ENCODE assay signal across 8 mouse cellular contexts in the genomic region with DNA sequence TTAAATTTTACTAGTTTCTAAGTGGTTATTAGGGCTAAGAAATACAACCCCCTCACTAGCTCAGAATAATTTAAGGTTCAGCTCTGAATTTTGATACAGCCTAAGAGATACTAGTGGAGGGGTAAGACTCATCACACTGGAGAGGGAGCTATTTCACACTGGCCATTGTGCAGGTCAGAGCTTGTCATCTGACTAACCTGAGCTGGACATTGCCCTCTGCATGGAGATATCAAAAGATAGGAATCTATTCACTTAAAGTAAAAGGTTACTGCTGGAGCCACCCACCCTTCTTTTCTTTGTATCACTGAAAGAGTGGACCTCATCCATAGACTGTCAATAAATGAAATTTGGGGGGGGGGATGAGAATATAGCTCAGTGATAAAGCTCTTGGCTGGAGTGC. TPM values are rescaled to one million over a fixed set of nuclear protein-coding genes. Genes with fewer than 3 reads are reported as not detected.
DNase-seq lines count a peak whose midpoint lies in the region; ATAC-seq and TF ChIP-seq lines count a peak whose summit lies in the region.

No protein-coding gene starts in this region.

- no peak for ATAC-seq in erythroblast, adult 5-6 weeks (replicated peaks; ENCODE audit: low FRiP score, poor library complexity, severe bottlenecking)
- no peak for ATAC-seq in forebrain, postnatal 0 days
- ATAC-seq in liver, embryonic 15.5 days (ENCODE audit: insufficient read depth), result no peak

- H3K4me1 ChIP-seq in erythroblast, embryonic 14.5 days (ENCODE audit: control insufficient read depth), result peaks cover 17% of the 10 kb centered on the region
- peaks cover 8% of the 10 kb centered on the region for H3K4me1 ChIP-seq in forebrain, postnatal 0 days (ENCODE audit: insufficient read depth)
- peaks cover 23% of the 10 kb centered on the region for H3K4me1 ChIP-seq in liver, embryonic 15.5 days (replicated peaks)

- DNase-seq in 416B (ENCODE audit: low read depth), result peak; percentile 19
- no peak for DNase-seq in forebrain, postnatal 0 days
- DNase-seq in right cerebral cortex, adult 2 months (ENCODE audit: low spot score in 2 of 2), result no peak
- no peak for DNase-seq in urinary bladder, postnatal 14 days (ENCODE audit: low spot score)
- DNase-seq in thymus, postnatal 0 days (ENCODE audit: low spot score), result no peak

- peak overlapping the region; percentile 87 for H3K27ac ChIP-seq in forebrain, postnatal 0 days (ENCODE audit: low read depth, low read length)
- peak overlapping the region; percentile 74; the same call in 1 of the 2 replicates for H3K27ac ChIP-seq in liver, embryonic 15.5 days (replicated peaks)

- no peaks in the 10 kb centered on the region for H3K36me3 ChIP-seq in erythroblast, embryonic 14.5 days (ENCODE audit: control insufficient read depth)
- no peaks in the 10 kb centered on the region for H3K36me3 ChIP-seq in forebrain, postnatal 0 days (ENCODE audit: insufficient read depth)
- H3K36me3 ChIP-seq in liver, embryonic 15.5 days (replicated peaks), result no peaks in the 10 kb centered on the region

- peak overlapping the region; percentile 66 for H3K4me2 ChIP-seq in forebrain, postnatal 0 days (ENCODE audit: low read depth)
- H3K4me2 ChIP-seq in liver, embryonic 15.5 days, result peak overlapping the region; percentile 92

- no peak for TF ChIP-seq CTCF in forebrain, postnatal 0 days (IDR thresholded peaks at IDR 0.05; ENCODE audit: low read depth)

- H3K4me3 ChIP-seq in erythroblast, embryonic 14.5 days (replicated peaks), result peak overlapping the region; percentile 86
- H3K4me3 ChIP-seq in forebrain, postnatal 0 days (ENCODE audit: low read depth, low read length), result no peak overlapping the region
- peak overlapping the region; percentile 74 for H3K4me3 ChIP-seq in liver, embryonic 15.5 days (replicated peaks)

- H3K9ac ChIP-seq in forebrain, postnatal 0 days, result no peak overlapping the region
- no peak overlapping the region for H3K9ac ChIP-seq in liver, embryonic 15.5 days

- no peaks in the 10 kb centered on the region for H3K9me3 ChIP-seq in erythroblast, embryonic 14.5 days (ENCODE audit: control insufficient read depth, low read length)
- H3K9me3 ChIP-seq in forebrain, postnatal 0 days (ENCODE audit: low read length), result no peaks in the 10 kb centered on the region
- H3K9me3 ChIP-seq in liver, embryonic 15.5 days (replicated peaks), result no peaks in the 10 kb centered on the region

- H3K27me3 ChIP-seq in erythroblast, embryonic 14.5 days (ENCODE audit: control insufficient read depth), result no peaks in the 10 kb centered on the region
- no peaks in the 10 kb centered on the region for H3K27me3 ChIP-seq in forebrain, postnatal 0 days (ENCODE audit: insufficient read depth, low read length)
- H3K27me3 ChIP-seq in liver, embryonic 15.5 days, result no peaks in the 10 kb centered on the region

RNA-seq across cellular contexts. Expression of a gene that starts 0.8 kb away (rescaled TPM):
- polyA plus RNA-seq in erythroblast, embryonic 14.5 days (2012), result 0.21 TPM in 1 of 2 replicates, not detected in the other
- total RNA-seq in erythroblast, adult 5-6 weeks (2015; ENCODE audit: low replicate concordance), result not detected in 2 replicates
- 1.4 TPM in 1 of 2 replicates, not detected in the other for total RNA-seq in erythroblast, adult 5-6 weeks (2017; ENCODE audit: low replicate concordance)
- total RNA-seq in forebrain, postnatal 0 days (2014; rRNA removed), result 2.4 and 5.3 TPM in 2 replicates
- polyA plus RNA-seq in forebrain, postnatal 0 days (2015; fragmentation: Nextera tagmentation; extraction: Ambion mirVana), result 10.2 and 10.8 TPM in 2 replicates
- polyA plus RNA-seq in liver, embryonic 15.5 days (2015; fragmentation: Nextera tagmentation; extraction: Ambion mirVana), result 1.3 and 1.5 TPM in 2 replicates
- polyA plus RNA-seq in thymus, postnatal 0 days (2015; fragmentation: Nextera tagmentation; extraction: Ambion mirVana), result 2.8 and 4.3 TPM in 2 replicates

RNA-seq across cellular contexts. Expression of a gene that starts 42.8 kb away (rescaled TPM):
- 3.2 and 3.4 TPM in 2 replicates for polyA plus RNA-seq in erythroblast, embryonic 14.5 days (2012)
- total RNA-seq in erythroblast, adult 5-6 weeks (2015; ENCODE audit: low replicate concordance), result 23.0 and 26.5 TPM in 2 replicates
- total RNA-seq in erythroblast, adult 5-6 weeks (2017; ENCODE audit: low replicate concordance), result 17.6 and 24.1 TPM in 2 replicates
- total RNA-seq in forebrain, postnatal 0 days (2014; rRNA removed), result 63.5 and 72.6 TPM in 2 replicates
- polyA plus RNA-seq in forebrain, postnatal 0 days (2015; fragmentation: Nextera tagmentation; extraction: Ambion mirVana), result 84.3 and 97.0 TPM in 2 replicates
- 43.1 and 48.3 TPM in 2 replicates for polyA plus RNA-seq in liver, embryonic 15.5 days (2015; fragmentation: Nextera tagmentation; extraction: Ambion mirVana)
- polyA plus RNA-seq in thymus, postnatal 0 days (2015; fragmentation: Nextera tagmentation; extraction: Ambion mirVana), result 111 and 115 TPM in 2 replicates

RNA-seq across cellular contexts. Expression of a gene that starts 54.7 kb away (rescaled TPM):
- not detected in 2 replicates for polyA plus RNA-seq in erythroblast, embryonic 14.5 days (2012)
- total RNA-seq in erythroblast, adult 5-6 weeks (2015; ENCODE audit: low replicate concordance), result not detected in 2 replicates
- not detected in 2 replicates for total RNA-seq in erythroblast, adult 5-6 weeks (2017; ENCODE audit: low replicate concordance)
- 0.08 and 1.8 TPM in 2 replicates for total RNA-seq in forebrain, postnatal 0 days (2014; rRNA removed)
- polyA plus RNA-seq in forebrain, postnatal 0 days (2015; fragmentation: Nextera tagmentation; extraction: Ambion mirVana), result not detected in 2 replicates
- not detected in 2 replicates for polyA plus RNA-seq in liver, embryonic 15.5 days (2015; fragmentation: Nextera tagmentation; extraction: Ambion mirVana)
- not detected in 2 replicates for polyA plus RNA-seq in thymus, postnatal 0 days (2015; fragmentation: Nextera tagmentation; extraction: Ambion mirVana)

RNA-seq across cellular contexts. Expression of a gene that starts 58.8 kb away (rescaled TPM):
- 0.05 TPM in 1 of 2 replicates, not detected in the other for polyA plus RNA-seq in erythroblast, embryonic 14.5 days (2012)
- total RNA-seq in erythroblast, adult 5-6 weeks (2015; ENCODE audit: low replicate concordance), result 1.7 and 1.9 TPM in 2 replicates
- 1.4 and 2.6 TPM in 2 replicates for total RNA-seq in erythroblast, adult 5-6 weeks (2017; ENCODE audit: low replicate concordance)
- total RNA-seq in forebrain, postnatal 0 days (2014; rRNA removed), result 9.2 and 13.8 TPM in 2 replicates
- 8.9 and 13.7 TPM in 2 replicates for polyA plus RNA-seq in forebrain, postnatal 0 days (2015; fragmentation: Nextera tagmentation; extraction: Ambion mirVana)
- 5.6 and 6.4 TPM in 2 replicates for polyA plus RNA-seq in liver, embryonic 15.5 days (2015; fragmentation: Nextera tagmentation; extraction: Ambion mirVana)
- 10.7 and 11.2 TPM in 2 replicates for polyA plus RNA-seq in thymus, postnatal 0 days (2015; fragmentation: Nextera tagmentation; extraction: Ambion mirVana)
